Mouse (Mus musculus): Measurements from ENCODE around the gene Krtcap3.

GRCm38 (mm10) chr5:31252795-31253545 is 1.5 kb downstream of the Krtcap3 start:
- TF ChIP-seq POLR2A (IDR thresholded peaks at IDR 0.05; ENCODE audit: borderline replicate concordance, low read depth, low read length) (no peak), CTCF (IDR thresholded peaks at IDR 0.05; ENCODE audit: low read depth, low read length) (no peak; the same call in 1 of the 2 replicates)
